8 mouse cellular contexts compared by ENCODE assay signal in the genomic region with DNA sequence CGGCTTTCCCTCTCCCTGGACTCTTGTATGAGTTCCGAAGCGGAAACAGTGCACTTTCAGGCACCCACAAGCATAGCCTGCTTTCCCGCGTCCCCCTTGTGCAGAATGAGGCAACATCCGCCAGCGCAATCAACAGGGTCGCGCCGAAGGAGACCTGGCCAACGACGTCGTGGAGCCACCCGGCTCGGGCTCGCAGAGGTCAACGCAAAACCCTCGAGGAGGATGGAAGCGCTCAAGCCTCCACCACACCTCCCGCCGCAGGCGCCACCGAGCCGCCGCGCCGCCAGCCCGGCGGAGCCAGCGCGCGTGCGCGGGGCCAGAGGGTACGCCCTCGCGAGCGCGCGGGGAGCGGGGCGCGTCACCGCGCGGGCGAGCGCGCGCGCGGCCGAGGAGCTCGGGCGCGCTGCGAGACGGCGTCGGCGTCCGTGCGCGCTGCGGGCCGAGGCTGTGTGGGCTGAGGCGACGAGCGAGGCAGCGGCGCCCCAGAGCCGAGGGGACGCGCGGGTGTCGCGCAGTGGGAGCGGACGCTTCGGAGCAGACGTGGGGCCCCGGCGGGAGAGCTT. TPM values are rescaled to one million over a fixed set of nuclear protein-coding genes. Genes with fewer than 3 reads are reported as not detected.
DNase-seq lines count a peak whose midpoint lies in the region; ATAC-seq lines count a peak whose summit lies in the region.

A gene (plus strand): TSS at position 454 of the 563 bp plus-strand sequence.

- no peaks in the 10 kb centered on the region for H3K4me1 ChIP-seq in embryonic facial prominence, embryonic 11.5 days (ENCODE audit: control insufficient read depth, insufficient read depth, low read length)
- peaks cover 26% of the 10 kb centered on the region for H3K4me1 ChIP-seq in limb, embryonic 10.5 days
- peaks cover 23% of the 10 kb centered on the region for H3K4me1 ChIP-seq in midbrain, embryonic 12.5 days

- peak within 1 kb of the TSS; percentile 91 for H3K27ac ChIP-seq in embryonic facial prominence, embryonic 11.5 days (replicated peaks; ENCODE audit: low read depth, low read length)
- H3K27ac ChIP-seq in limb, embryonic 10.5 days = peak within 1 kb of the TSS; percentile 95
- peak within 1 kb of the TSS; percentile 92 for H3K27ac ChIP-seq in midbrain, embryonic 12.5 days (replicated peaks)

- peak; percentile 91 for DNase-seq in 3134 (ENCODE audit: extremely low read depth, insufficient read length, low spot score)
- peak; percentile 84 for DNase-seq in adrenal gland, postnatal 25 days
- DNase-seq in embryonic facial prominence, embryonic 11.5 days (ENCODE audit: low spot score) = peak; percentile 91
- DNase-seq in kidney, adult 11 months = peak; percentile 88
- peak; percentile 88 for DNase-seq in limb, embryonic 10.5 days (ENCODE audit: low spot score)
- peak; percentile 53 for DNase-seq in skeletal muscle tissue, adult 2 months (ENCODE audit: low read depth, low spot score)

- no peaks in the 10 kb centered on the region for H3K27me3 ChIP-seq in embryonic facial prominence, embryonic 11.5 days (ENCODE audit: control insufficient read depth, insufficient read depth, low read length)
- H3K27me3 ChIP-seq in limb, embryonic 10.5 days (ENCODE audit: low read depth, poor library complexity, severe bottlenecking) = no peaks in the 10 kb centered on the region
- H3K27me3 ChIP-seq in midbrain, embryonic 12.5 days = peaks cover 13% of the 10 kb centered on the region

- H3K9me3 ChIP-seq in embryonic facial prominence, embryonic 11.5 days (replicated peaks; ENCODE audit: control insufficient read depth, low read length) = no peaks in the 10 kb centered on the region
- no peaks in the 10 kb centered on the region for H3K9me3 ChIP-seq in limb, embryonic 10.5 days (replicated peaks)
- no peaks in the 10 kb centered on the region for H3K9me3 ChIP-seq in midbrain, embryonic 12.5 days

- peak within 1 kb of the TSS; percentile 92 for H3K9ac ChIP-seq in embryonic facial prominence, embryonic 11.5 days (replicated peaks; ENCODE audit: low read length)
- peak within 1 kb of the TSS; percentile 94 for H3K9ac ChIP-seq in midbrain, embryonic 12.5 days (replicated peaks)

- H3K36me3 ChIP-seq in embryonic facial prominence, embryonic 11.5 days (replicated peaks; ENCODE audit: control insufficient read depth, insufficient read depth, low read depth, low read length) = no peaks in the 10 kb centered on the region
- no peaks in the 10 kb centered on the region for H3K36me3 ChIP-seq in limb, embryonic 10.5 days
- no peaks in the 10 kb centered on the region for H3K36me3 ChIP-seq in midbrain, embryonic 12.5 days

- under 1% methylated on average over 75 of the region's 83 CpGs for WGBS in embryonic facial prominence, embryonic 11.5 days
- 4% methylated on average over 83 of the region's 83 CpGs for WGBS in limb, embryonic 10.5 days
- under 1% methylated on average over 50 of the region's 83 CpGs for WGBS in midbrain, embryonic 12.5 days

- ATAC-seq in embryonic facial prominence, embryonic 11.5 days (replicated peaks; ENCODE audit: insufficient number of reproducible peaks, low FRiP score, low TSS enrichment, low read depth) = peak; percentile 90
- ATAC-seq in granulocyte monocyte progenitor cell, adult 5-6 weeks (replicated peaks; ENCODE audit: poor library complexity, severe bottlenecking) = peak; percentile 90
- ATAC-seq in midbrain, embryonic 12.5 days (ENCODE audit: low FRiP score, low read depth) = peak; percentile 93

- H3K4me2 ChIP-seq in embryonic facial prominence, embryonic 11.5 days (ENCODE audit: low read depth, low read length) = peak within 1 kb of the TSS; percentile 66
- peak within 1 kb of the TSS; percentile 82 for H3K4me2 ChIP-seq in midbrain, embryonic 12.5 days (replicated peaks)

- peak within 1 kb of the TSS; percentile 88 for H3K4me3 ChIP-seq in embryonic facial prominence, embryonic 11.5 days (ENCODE audit: low read depth, low read length)
- peak within 1 kb of the TSS; percentile 82 for H3K4me3 ChIP-seq in limb, embryonic 10.5 days
- peak within 1 kb of the TSS; percentile 93 for H3K4me3 ChIP-seq in midbrain, embryonic 12.5 days

RNA-seq across cellular contexts. Expression of the gene that starts here (rescaled TPM):
- 49.2 and 56.9 TPM in 2 replicates for total RNA-seq in adrenal gland, postnatal 25 days (2021)
- 10.9 and 14.3 TPM in 2 replicates for polyA plus RNA-seq in embryonic facial prominence, embryonic 11.5 days (2014; fragmentation: Nextera tagmentation; extraction: Ambion mirVana)
- total RNA-seq in granulocyte monocyte progenitor cell, adult 5-6 weeks (2014; fragmentation: Nextera tagmentation) = 98.3 and 101 TPM in 2 replicates
- 158 and 172 TPM in 2 replicates for total RNA-seq in granulocyte monocyte progenitor cell, adult 5-6 weeks (2017)
- 8.3 and 9.1 TPM in 2 replicates for polyA plus RNA-seq in limb, embryonic 10.5 days (2016; fragmentation: Nextera tagmentation; extraction: Ambion mirVana)
- 9.0 and 10.6 TPM in 2 replicates for polyA plus RNA-seq in midbrain, embryonic 12.5 days (2016; fragmentation: Nextera tagmentation; extraction: Ambion mirVana)

Comparison
In these comparisons a context has a peak if more than half of its experiments do, and no peak if none do; other contexts are left out.
1. Peak in every context shown above with its lines: DNase-seq, ATAC-seq, H3K4me3 ChIP-seq and H3K27ac ChIP-seq.